Mouse (Mus musculus): ENCODE results near the gene Sp4.

Gene Sp4

DNA sequence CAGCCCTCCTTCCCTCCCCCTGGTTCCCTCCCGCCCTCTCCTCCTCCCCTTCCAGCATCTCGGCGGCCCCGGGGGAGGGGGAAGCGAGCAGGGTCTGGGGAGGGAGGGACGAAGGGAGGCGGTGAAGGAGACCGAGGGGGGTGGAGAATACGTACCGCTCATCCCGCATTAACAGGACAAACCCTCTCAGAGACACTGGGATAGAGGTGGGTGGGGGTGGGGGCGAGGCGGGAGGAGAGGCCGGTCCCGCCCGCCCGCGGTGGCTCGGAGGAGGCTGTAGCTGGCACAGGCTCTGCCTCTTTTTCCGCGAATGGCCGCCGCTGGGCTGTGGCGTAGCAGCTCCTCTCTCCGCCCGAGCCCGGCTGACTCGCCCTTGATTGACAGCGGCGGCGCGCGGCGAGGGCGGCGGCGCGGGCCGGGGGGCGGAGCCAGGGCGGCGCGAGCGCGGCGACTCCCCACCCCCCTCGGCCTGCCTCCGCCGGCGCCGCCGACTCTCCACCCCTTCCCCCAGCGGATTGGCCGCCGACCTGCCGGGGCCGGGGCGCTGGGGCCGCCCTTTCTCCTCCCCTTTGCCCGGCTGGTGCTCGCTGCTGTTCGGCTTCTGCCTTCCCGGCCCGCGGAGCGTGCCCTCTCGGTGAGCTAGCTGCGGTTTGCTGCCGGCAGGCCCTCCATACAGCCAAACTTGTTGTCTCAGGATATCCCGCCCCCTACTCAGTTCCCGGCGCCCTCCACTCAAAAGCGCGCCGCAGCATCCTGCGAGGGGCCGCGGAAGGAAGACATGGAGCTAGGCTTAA is at the start of gene Sp4:
TSS of gene Sp4 (minus strand) at position 369 of the 794 bp plus-strand sequence.
- peak; percentile 94 for DNase-seq (ENCODE audit: low spot score)

- no peak for DNase-seq (ENCODE audit: low spot score)
Observed at GRCm38 (mm10) chr12:118339107-118339506, 37.9 kb upstream of the Sp4 start.

GRCm38 (mm10) chr12:118338243-118338642 is 37.0 kb upstream of the Sp4 start:
- DNase-seq (ENCODE audit: low spot score): no peak

- no peak for DNase-seq (ENCODE audit: low spot score)
Observed at GRCm38 (mm10) chr12:118337291-118337690, 36.1 kb upstream of the Sp4 start.

DNA sequence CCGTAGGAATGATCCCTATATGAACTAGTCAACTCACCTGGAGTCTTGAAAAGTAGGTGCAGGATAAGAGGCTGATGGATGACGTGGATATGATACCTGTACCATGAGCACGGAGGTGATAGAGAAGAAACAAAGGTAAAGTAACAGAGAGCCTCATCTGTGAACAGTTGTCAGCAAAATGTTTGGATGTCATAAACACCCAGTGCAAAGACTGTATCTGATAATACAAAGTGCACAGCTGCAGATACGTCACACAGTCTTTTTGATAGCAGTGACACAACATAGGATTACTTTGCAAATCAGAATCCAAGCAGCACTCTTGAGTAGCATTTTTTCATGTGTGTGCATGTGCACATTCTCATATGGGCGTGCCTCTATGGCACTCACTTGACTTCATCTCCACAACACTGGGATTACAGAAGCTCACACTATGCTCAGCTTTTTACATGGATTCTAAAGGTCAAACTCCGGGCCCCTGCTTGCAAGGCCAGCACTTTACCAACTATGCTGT is 27.6 kb upstream of the Sp4 start:
- no peak for DNase-seq (ENCODE audit: low spot score)

DNA sequence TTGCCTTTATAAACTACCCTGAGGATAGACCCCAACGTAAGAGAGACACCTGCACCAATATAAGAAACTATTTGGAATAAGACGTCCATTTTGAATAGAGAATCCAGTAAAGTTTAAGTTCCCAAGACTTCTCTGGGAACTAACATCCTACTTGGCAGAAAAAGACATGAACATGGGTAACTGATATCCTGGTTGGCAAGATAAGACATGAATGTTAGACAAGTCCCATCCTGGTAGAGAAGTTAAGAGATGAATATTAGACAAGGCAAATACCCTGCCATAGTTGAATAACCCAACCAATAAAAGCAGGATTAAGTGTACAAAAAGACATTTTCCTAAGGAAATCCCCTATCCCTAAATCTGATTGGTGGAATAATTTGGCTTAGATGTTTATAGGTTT is 26.3 kb upstream of the Sp4 start:
- DNase-seq (ENCODE audit: low spot score): no peak

GRCm38 (mm10) chr12:118326161-118326560 is 24.9 kb upstream of the Sp4 start:
- DNase-seq (ENCODE audit: low spot score): no peak

GRCm38 (mm10) chr12:118320076-118320475 is 18.8 kb upstream of the Sp4 start:
- no peak for DNase-seq (ENCODE audit: low spot score)

DNA sequence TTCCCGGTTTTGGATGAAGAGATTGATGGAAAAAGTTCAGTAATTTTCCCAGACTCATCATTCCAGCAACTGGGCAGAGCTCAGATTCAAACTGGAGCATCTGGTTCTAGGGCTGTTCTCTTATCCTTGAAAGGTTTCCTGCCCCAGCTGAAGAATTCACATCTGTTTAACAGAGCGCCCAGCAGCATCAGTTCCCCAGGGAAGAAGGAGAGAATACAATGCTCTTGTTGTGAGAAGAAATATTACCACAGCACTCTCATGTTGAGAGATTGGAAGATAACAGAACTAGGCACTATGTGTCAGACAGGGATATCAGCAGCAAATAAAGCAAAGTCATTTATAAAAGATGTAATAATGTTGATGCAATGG is 13.2 kb upstream of the Sp4 start:
- DNase-seq (ENCODE audit: low spot score): no peak

DNA sequence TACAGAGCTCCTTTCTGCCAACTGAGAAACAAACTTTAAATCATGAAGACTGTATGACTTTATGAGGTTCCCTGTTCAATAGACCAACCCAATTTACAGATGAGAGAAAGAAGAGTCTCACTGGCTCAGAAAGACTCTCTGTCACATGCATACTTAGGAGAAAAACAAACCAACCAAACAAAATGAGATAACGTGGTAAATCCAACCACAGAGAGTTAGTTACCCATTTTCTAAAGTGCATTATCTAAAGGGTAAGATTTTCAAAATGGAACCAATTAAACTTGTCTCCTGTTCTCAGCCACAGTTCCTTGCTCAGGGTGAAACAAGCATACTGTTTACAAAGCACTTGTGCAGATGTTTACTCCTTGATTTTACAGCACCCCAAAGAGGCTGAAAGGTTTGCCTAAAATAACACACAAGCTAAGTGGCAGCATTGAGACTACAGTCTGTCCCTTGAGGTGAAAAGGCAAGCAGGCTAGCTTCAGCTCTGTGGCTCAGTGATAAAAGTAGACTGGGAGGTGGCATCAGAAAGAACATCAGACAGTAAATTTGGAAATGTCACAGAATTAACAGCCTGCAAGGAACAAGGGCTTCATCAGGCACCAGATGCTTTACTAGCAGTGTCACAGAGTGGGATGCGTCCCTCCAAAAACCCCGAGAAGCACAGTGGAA is 12.7 kb upstream of the Sp4 start:
- no peak for DNase-seq (ENCODE audit: low spot score)

GRCm38 (mm10) chr12:118303586-118303985 is 2.3 kb upstream of the Sp4 start:
- no peak for DNase-seq (ENCODE audit: low spot score)

DNA sequence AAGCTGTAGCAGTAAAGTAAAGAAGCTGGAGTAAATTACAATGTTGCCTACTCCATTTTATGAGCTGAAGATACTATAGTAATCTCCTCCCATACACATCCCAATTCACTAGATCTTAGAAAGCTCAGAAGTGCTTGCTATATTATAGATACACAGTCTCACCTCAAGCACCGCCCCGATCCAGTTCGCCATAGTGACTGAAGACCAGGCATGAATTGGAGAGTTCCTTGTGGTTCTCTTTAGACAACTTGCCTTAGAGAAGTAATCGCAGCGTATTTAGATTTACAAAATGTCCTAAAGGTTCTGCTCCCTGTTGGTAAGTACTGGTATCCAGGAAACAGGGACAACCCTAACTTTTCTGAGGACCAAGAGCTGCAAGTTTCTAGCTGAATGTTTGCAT is 1.8 kb upstream of the Sp4 start:
- DNase-seq (ENCODE audit: low spot score): no peak

DNA sequence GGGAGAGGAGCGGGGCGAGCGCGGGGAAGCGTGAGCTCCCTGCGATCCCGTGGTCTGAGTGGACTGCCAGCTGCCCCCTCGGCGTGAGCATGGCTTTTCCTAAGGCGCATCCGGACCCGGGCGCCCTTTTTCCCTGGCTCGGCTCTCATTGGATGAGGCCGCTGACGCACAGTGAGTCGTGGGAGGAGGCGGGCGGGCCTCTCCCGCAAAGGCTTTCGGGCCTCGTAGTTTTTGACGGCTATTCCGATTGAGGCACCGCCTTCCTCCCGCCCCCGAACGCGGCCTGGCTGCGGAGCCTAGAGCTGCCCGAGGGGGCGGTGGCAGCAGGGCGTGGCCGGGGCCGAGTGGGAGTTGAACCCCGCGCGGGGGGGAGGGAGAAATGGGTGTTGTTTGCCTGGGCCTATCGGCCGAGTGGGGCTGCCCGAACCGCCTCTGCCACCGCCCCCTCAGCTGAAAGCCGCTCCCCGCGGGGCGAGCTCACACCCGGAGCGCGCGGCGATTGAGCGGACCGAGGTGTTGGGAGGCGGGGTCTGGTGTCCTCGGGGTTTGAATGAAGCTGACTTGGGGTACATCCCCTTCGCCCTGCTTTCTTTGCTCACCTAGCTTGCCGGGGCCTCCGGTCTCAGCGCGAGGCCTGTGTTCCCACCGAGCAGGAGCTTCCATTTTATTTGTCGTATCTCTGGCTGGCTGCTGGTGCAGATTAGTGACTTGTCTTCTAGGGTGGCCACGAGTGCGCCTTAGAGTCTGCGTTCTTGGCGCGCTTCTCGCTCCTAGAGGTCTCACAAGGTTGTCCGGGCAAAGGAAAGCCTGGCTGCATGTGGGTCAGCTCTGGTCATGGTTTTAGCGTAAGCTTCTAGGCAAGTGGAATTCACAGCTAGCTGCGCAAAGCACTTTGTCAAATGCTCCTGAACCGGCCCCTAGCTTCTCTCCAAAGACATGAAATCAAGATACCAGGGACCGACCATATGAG is 911 bp upstream of the Sp4 start:
- DNase-seq (ENCODE audit: low spot score): peak; percentile 100

DNA sequence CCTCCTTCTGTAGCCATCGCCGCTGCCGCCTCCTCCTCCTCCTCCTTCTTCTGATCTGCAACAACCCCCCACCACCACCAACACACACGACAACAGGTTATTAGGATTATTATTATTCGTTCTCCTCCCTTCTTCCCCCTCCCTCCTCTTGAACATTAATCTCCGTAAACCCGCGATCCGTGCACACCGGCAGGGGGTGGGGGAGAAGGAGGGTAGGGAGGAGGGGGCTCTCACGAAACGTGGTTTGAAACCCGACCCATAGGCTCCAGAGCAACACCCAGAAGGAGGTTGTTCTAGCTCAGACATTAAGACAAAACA is 527 bp downstream of the Sp4 start:
- DNase-seq (ENCODE audit: low spot score): no peak

GRCm38 (mm10) chr12:118299956-118300355 is 1.3 kb downstream of the Sp4 start:
- peak; percentile 38 for DNase-seq (ENCODE audit: low spot score)

DNA sequence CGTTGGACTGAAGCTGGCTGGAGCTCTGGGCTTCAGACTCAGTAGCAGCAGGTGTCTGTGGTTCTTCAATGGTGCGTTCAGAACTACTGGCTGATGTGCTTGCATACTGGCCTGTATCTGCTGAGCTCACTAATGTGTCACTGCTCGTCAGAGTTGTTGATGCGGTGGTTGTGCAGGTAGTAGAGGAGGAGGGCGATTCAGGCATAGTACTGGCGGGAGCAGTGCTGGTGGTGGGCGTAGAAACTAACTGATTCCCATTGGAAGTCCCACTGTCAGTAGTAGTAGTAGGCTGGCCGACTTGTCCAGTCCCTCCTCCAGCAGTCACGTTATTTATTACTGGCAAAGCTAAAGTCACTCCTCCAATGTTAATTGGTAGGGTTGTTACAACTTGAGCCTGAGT is 2.1 kb downstream of the Sp4 start:
- no peak for DNase-seq (ENCODE audit: low spot score)

- DNase-seq (ENCODE audit: low spot score): no peak
Observed at GRCm38 (mm10) chr12:118298516-118298915, 2.7 kb downstream of the Sp4 start.

- no peak for DNase-seq (ENCODE audit: low spot score)
Observed at GRCm38 (mm10) chr12:118296236-118296635, 5.0 kb downstream of the Sp4 start.

DNA sequence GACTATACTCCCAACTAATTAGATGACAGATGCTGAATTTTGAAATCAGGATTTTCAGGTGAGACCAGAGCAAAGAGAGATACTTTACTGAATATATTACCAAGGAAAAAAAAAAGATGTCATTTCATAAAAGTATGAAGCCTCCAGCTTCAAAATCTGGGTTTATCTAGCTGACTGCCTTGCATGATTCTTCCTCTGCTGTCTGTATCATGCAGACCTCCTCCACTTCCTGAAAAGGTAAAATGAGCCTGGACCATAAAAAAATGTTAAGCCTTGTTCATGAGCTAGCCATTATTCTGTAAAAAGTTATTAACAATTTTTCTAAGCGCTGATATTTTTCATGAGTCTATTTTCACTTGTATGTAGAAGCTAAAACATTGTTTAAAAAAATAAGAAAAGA is 5.4 kb downstream of the Sp4 start:
- DNase-seq (ENCODE audit: low spot score): no peak

DNA sequence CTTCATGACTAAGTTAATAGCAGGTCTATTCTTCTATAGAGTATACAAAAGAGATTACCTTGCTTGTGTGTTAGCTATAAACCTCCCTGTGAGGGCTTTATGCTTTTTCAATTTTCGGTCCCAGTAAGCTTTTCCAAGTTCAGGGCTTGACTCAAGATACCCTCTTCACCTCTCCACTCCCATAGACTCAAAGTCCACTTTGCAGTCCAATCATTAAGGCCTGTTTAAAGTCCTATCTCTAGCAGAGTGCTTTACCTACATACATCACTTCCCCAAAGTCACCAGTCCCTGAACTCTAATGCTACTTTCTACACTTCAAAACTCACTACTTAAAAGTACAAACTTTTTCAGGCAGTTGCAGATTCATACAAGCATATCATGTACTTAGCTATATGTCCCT is 12.3 kb downstream of the Sp4 start:
- DNase-seq (ENCODE audit: low spot score): no peak

- no peak for DNase-seq (ENCODE audit: low spot score)
Observed at GRCm38 (mm10) chr12:118285099-118285498, 16.1 kb downstream of the Sp4 start.

GRCm38 (mm10) chr12:118281961-118282360 is 19.3 kb downstream of the Sp4 start:
- DNase-seq (ENCODE audit: low spot score): no peak

- DNase-seq (ENCODE audit: low spot score): no peak
Observed at GRCm38 (mm10) chr12:118276385-118276784, 24.9 kb downstream of the Sp4 start.
